Mouse (Mus musculus) MEL (cell line): ENCODE data around the gene Cyp2d22. TPM values are rescaled to one million over a fixed set of nuclear protein-coding genes. Genes with fewer than 3 reads are reported as not detected.

Experiments used
- DNase-seq: peaks from one replicate; pipeline ENCODE4 v3.0.0; 2011; ENCODE audit warnings: low read depth, low spot score
- H3K27ac ChIP-seq: 2 replicates; pipeline ENCODE4 v1.5.1; 2012; ENCODE audit warnings: low read depth, mild to moderate bottlenecking, control low read depth, low read length, moderate library complexity; ENCODE audit not compliant: control insufficient read depth
- H3K27me3 ChIP-seq, 2 experiments: fragments of 150-350 bp in 1 of 2; sonication (generic) in 1 of 2; 2 replicates each; pipeline ENCODE4 v1.6.1; 2012; ENCODE audit warnings: low read length in 2 of 2, mild to moderate bottlenecking in 2 of 2, improper control_type of control experiment in 1 of 2, moderate library complexity in 1 of 2; ENCODE audit not compliant: insufficient read depth in 2 of 2, control insufficient read depth in 1 of 2
- H3K36me3 ChIP-seq, 2 experiments: 2 replicates each; pipeline ENCODE4 v1.6.1; 2012 to 2014; ENCODE audit warnings: low read length in 2 of 2, improper control_type of control experiment in 1 of 2, inconsistent platforms in 1 of 2, mild to moderate bottlenecking in 1 of 2; ENCODE audit not compliant: insufficient read depth in 2 of 2, control insufficient read depth in 1 of 2
- H3K4me1 ChIP-seq, 2 experiments: fragments of 150-350 bp in 1 of 2; sonication (generic) in 1 of 2; 2 replicates each; pipeline ENCODE4 v1.6.1; 2012; ENCODE audit warnings: low read length in 2 of 2, improper control_type of control experiment in 1 of 2, mild to moderate bottlenecking in 1 of 2; ENCODE audit not compliant: insufficient read depth in 2 of 2, control insufficient read depth in 1 of 2
- H3K4me3 ChIP-seq, 2 experiments: fragments of 150-350 bp in 1 of 2; sonication (generic) in 1 of 2; 2 replicates each; pipeline ENCODE4 v1.5.1; 2012; ENCODE audit warnings: low read depth in 2 of 2, low read length in 2 of 2, mild to moderate bottlenecking in 2 of 2, moderate library complexity in 2 of 2, control low read depth in 1 of 2, improper control_type of control experiment in 1 of 2; ENCODE audit not compliant: control insufficient read depth in 1 of 2, insufficient read depth in 1 of 2
- H3K79me2 ChIP-seq: 2 replicates; pipeline ENCODE4 v1.6.1; 2012; ENCODE audit warnings: mild to moderate bottlenecking, low read length, moderate library complexity; ENCODE audit not compliant: control insufficient read depth, poor library complexity, insufficient read depth
- H3K9ac ChIP-seq: 2 replicates; pipeline ENCODE4 v1.6.1; 2012; ENCODE audit warnings: low read depth, mild to moderate bottlenecking, control low read depth, low read length, moderate library complexity; ENCODE audit not compliant: control insufficient read depth, poor library complexity, severe bottlenecking
- H3K9me3 ChIP-seq: fragments of 150-350 bp; sonication (generic); replicated peaks from 2 replicates; pipeline ENCODE4 v1.6.1; 2012; ENCODE audit warnings: mild to moderate bottlenecking, low read length, improper control_type of control experiment, moderate library complexity; ENCODE audit not compliant: insufficient read depth
- BHLHE40 ChIP-seq: IDR thresholded peaks from 2 replicates; pipeline ENCODE4 v1.6.1; 2012; ENCODE audit warnings: low read depth, mild to moderate bottlenecking, inconsistent platforms, low read length, improper control_type of control experiment, borderline replicate concordance
- CHD1 ChIP-seq: IDR thresholded peaks from 2 replicates; pipeline ENCODE4 v1.6.1; 2012; ENCODE audit warnings: low read depth, mild to moderate bottlenecking, inconsistent platforms, low read length, improper control_type of control experiment
- E2F4 ChIP-seq: IDR thresholded peaks from 2 replicates; pipeline ENCODE4 v1.6.1; 2011; ENCODE audit warnings: low read depth, low read length, improper control_type of control experiment, borderline replicate concordance
- ELF1 ChIP-seq: IDR thresholded peaks from 2 replicates; pipeline ENCODE4 v1.6.1; 2014; ENCODE audit warnings: low read depth, mild to moderate bottlenecking, inconsistent platforms, low read length, improper control_type of control experiment, moderate library complexity
- EP300 ChIP-seq, 2 experiments: IDR thresholded peaks; 2 replicates each; pipeline ENCODE4 v1.6.1; 2011; ENCODE audit warnings: improper control_type of control experiment in 2 of 2, low read length in 2 of 2, low read depth in 1 of 2, mild to moderate bottlenecking in 1 of 2
- ETS1 ChIP-seq: IDR thresholded peaks from 2 replicates; pipeline ENCODE4 v1.6.1; 2012; ENCODE audit warnings: low read depth, mild to moderate bottlenecking, inconsistent platforms, low read length, improper control_type of control experiment, moderate library complexity
- GABPA ChIP-seq: IDR thresholded peaks from 2 replicates; pipeline ENCODE4 v1.6.1; 2012; ENCODE audit warnings: low read depth, mild to moderate bottlenecking, inconsistent platforms, low read length, improper control_type of control experiment, moderate library complexity
- HCFC1 ChIP-seq: IDR thresholded peaks from 2 replicates; pipeline ENCODE4 v1.6.1; 2012; ENCODE audit warnings: low read depth, mild to moderate bottlenecking, inconsistent platforms, low read length, improper control_type of control experiment, moderate library complexity
- JUND ChIP-seq: IDR thresholded peaks from 2 replicates; pipeline ENCODE4 v1.6.1; 2011; ENCODE audit warnings: low read depth, mild to moderate bottlenecking, improper control_type of control experiment, low read length
- KAT2A ChIP-seq: conservative IDR thresholded peaks from 2 replicates; pipeline ENCODE4 v1.6.1; 2012; ENCODE audit warnings: low read depth, low read length, improper control_type of control experiment, inconsistent platforms
- MAZ ChIP-seq: IDR thresholded peaks from 2 replicates; pipeline ENCODE4 v1.6.1; 2012; ENCODE audit warnings: low read depth, mild to moderate bottlenecking, inconsistent platforms, low read length, improper control_type of control experiment
- MXI1 ChIP-seq: IDR thresholded peaks from 2 replicates; pipeline ENCODE4 v1.6.1; 2011; ENCODE audit warnings: mild to moderate bottlenecking, low read depth, low read length, improper control_type of control experiment
- MYC ChIP-seq: IDR thresholded peaks from 2 replicates; pipeline ENCODE4 v1.6.1; 2011; ENCODE audit warnings: low read depth, mild to moderate bottlenecking, low read length, improper control_type of control experiment, moderate library complexity
- NRF1 ChIP-seq: IDR thresholded peaks from 2 replicates; pipeline ENCODE4 v1.6.1; 2014; ENCODE audit warnings: low read depth, mild to moderate bottlenecking, inconsistent platforms, low read length, improper control_type of control experiment, moderate library complexity; ENCODE audit not compliant: poor library complexity, insufficient read depth, severe bottlenecking
- POLR2A ChIP-seq, 2 experiments: IDR thresholded peaks; 2 replicates each; pipeline ENCODE4 v1.6.1; 2011 to 2012; ENCODE audit warnings: low read length in 2 of 2, mild to moderate bottlenecking in 2 of 2, control low read depth in 1 of 2, improper control_type of control experiment in 1 of 2, low read depth in 1 of 2, moderate library complexity in 1 of 2; ENCODE audit not compliant: control insufficient read depth in 1 of 2, insufficient read depth in 1 of 2, poor library complexity in 1 of 2
- POLR2AphosphoS5 ChIP-seq: IDR thresholded peaks from 2 replicates; pipeline ENCODE4 v1.6.1; 2012; ENCODE audit warnings: low read depth, borderline replicate concordance, mild to moderate bottlenecking, inconsistent platforms, low read length, moderate library complexity, mixed read lengths
- RCOR1 ChIP-seq: IDR thresholded peaks from 2 replicates; pipeline ENCODE4 v1.6.1; 2012; ENCODE audit warnings: low read depth, mild to moderate bottlenecking, inconsistent platforms, low read length, improper control_type of control experiment
- SIN3A ChIP-seq: IDR thresholded peaks from 2 replicates; pipeline ENCODE4 v1.6.1; 2012; ENCODE audit warnings: low read length, improper control_type of control experiment, inconsistent platforms
- SMC3 ChIP-seq: IDR thresholded peaks from 2 replicates; pipeline ENCODE4 v1.6.1; 2011; ENCODE audit warnings: low read depth, low read length, improper control_type of control experiment
- TAL1 ChIP-seq: IDR thresholded peaks from 2 replicates; pipeline ENCODE4 v1.6.1; 2012; ENCODE audit warnings: mild to moderate bottlenecking, inconsistent platforms, low read length, moderate library complexity, mixed read lengths
- TBP ChIP-seq: IDR thresholded peaks from 2 replicates; pipeline ENCODE4 v1.8.0; 2011; ENCODE audit warnings: low read depth, low read length, improper control_type of control experiment
- TCF12 ChIP-seq: IDR thresholded peaks from 2 replicates; pipeline ENCODE4 v1.6.1; 2014; ENCODE audit warnings: low read depth, mild to moderate bottlenecking, inconsistent platforms, low read length, improper control_type of control experiment, moderate library complexity
- UBTF ChIP-seq: IDR thresholded peaks from 2 replicates; pipeline ENCODE4 v1.6.1; 2012; ENCODE audit warnings: low read depth, mild to moderate bottlenecking, inconsistent platforms, low read length, improper control_type of control experiment, moderate library complexity, borderline replicate concordance; ENCODE audit not compliant: insufficient read depth
- USF1 ChIP-seq: IDR thresholded peaks from 2 replicates; pipeline ENCODE4 v1.6.1; 2014; ENCODE audit warnings: low read depth, mild to moderate bottlenecking, inconsistent platforms, low read length, improper control_type of control experiment, moderate library complexity
- USF2 ChIP-seq, 2 experiments: IDR thresholded peaks; 2 replicates each; pipeline ENCODE4 v1.6.1; 2011 to 2012; ENCODE audit warnings: improper control_type of control experiment in 2 of 2, low read length in 2 of 2, borderline replicate concordance in 1 of 2, inconsistent platforms in 1 of 2, low read depth in 1 of 2, mild to moderate bottlenecking in 1 of 2; ENCODE audit not compliant: insufficient read depth in 1 of 2
- ZC3H11A ChIP-seq: IDR thresholded peaks from 2 replicates; pipeline ENCODE4 v1.6.1; 2012; ENCODE audit warnings: low read depth, mild to moderate bottlenecking, inconsistent platforms, low read length, improper control_type of control experiment
- ZKSCAN1 ChIP-seq: IDR thresholded peaks from 2 replicates; pipeline ENCODE4 v1.6.1; 2012; ENCODE audit warnings: low read depth, mild to moderate bottlenecking, inconsistent platforms, low read length, improper control_type of control experiment, moderate library complexity
- ZMIZ1 ChIP-seq: IDR thresholded peaks from 2 replicates; pipeline ENCODE4 v1.6.1; 2012; ENCODE audit warnings: low read depth, mild to moderate bottlenecking, inconsistent platforms, low read length, improper control_type of control experiment, moderate library complexity
- ZNF384 ChIP-seq: IDR thresholded peaks from 2 replicates; pipeline ENCODE4 v1.6.1; 2012; ENCODE audit warnings: low read depth, mild to moderate bottlenecking, inconsistent platforms, low read length, improper control_type of control experiment
- polyA plus RNA-seq, 2 experiments: library from polyadenylated mRNA; stranded (reverse) in 1 of 2; unstranded in 1 of 2; fragments of >175 nt in 1 of 2; fragments of >200 nt in 1 of 2; gene quantifications; 2 replicates each; pipeline versions ENCODE4 v1.2.1 to v1.2.4; 2012; ENCODE audit warnings: low replicate concordance in 2 of 2, low read depth in 1 of 2; ENCODE audit not compliant: insufficient read length in 2 of 2, insufficient read depth in 1 of 2, missing spikeins in 1 of 2
- total RNA-seq: library from RNA; depleted of rRNA; stranded (reverse); fragments of 300-350 nt; gene quantifications from 2 replicates; pipeline ENCODE4 v1.2.3, GENCODE M21; 2012

Gene Cyp2d22
- total and polyA plus RNA-seq, 3 experiments = 0.10 TPM; not detected in 2

- DNase-seq = peak; percentile 62
- peak overlapping the region; percentile 94 for H3K9ac ChIP-seq
These were observed 40.3 kb downstream of the Cyp2d22 start for GRCm38 (mm10) chr15:82339634-82340254.

GRCm38 (mm10) chr15:82339150-82339549 lies 40.9 kb downstream of the Cyp2d22 start:
- TF ChIP-seq POLR2AphosphoS5 = no peak
- TF ChIP-seq RCOR1 = no peak
- TF ChIP-seq CHD1 = no peak
- TF ChIP-seq HCFC1 = no peak
- TF ChIP-seq EP300 (IDR thresholded peaks at IDR 0.05; ENCODE audit: low read depth in 1 of 2, low read length in 2 of 2) = no peak
- no peak for TF ChIP-seq TCF12
- TF ChIP-seq TAL1 = no peak
- TF ChIP-seq MXI1 = no peak
- TF ChIP-seq BHLHE40 = no peak
- no peak for TF ChIP-seq ELF1
- no peak for TF ChIP-seq UBTF
- TF ChIP-seq JUND = no peak
- Histone ChIP-seq H3K79me2 (peaks cover 29% of the 10 kb centered on the region), H3K4me1 (peaks cover 16 to 37% of the 10 kb centered on the region in 2 experiments), H3K27ac (peak overlapping the region; percentile 98), H3K4me3 (peak overlapping the region; percentile 78 to 79), H3K27me3 (no peaks in the 10 kb centered on the region), H3K36me3 (peaks cover 0 to 32% of the 10 kb centered on the region in 2 experiments; a peak in 2 of 4 replicates), H3K9me3 (no peaks in the 10 kb centered on the region), H3K9ac (peak overlapping the region; percentile 94)
- no peak for DNase-seq

More at GRCm38 (mm10) chr15:82339634-82340254, 40.3 kb downstream of the Cyp2d22 start:
- peak overlapping the region; percentile 98 for H3K27ac ChIP-seq
- TF ChIP-seq ZMIZ1 (no peak), ETS1 (peak; percentile 57; the same call in 1 of the 2 replicates), RCOR1 (no peak), ELF1 (0 out of 2 replicates have a peak, but pooled peaks have one; percentile 32), JUND (no peak), ZKSCAN1 (no peak), EP300 (IDR thresholded peaks at IDR 0.05; ENCODE audit: low read depth in 1 of 2, low read length in 2 of 2) (peak in 1 of 2 experiments; percentile 22; a peak in 1 of 4 replicates), NRF1 (no peak), MYC (no peak), CHD1 (0 out of 2 replicates have a peak, but pooled peaks have one; percentile 21), USF2 (IDR thresholded peaks at IDR 0.05; ENCODE audit: borderline replicate concordance in 1 of 2, insufficient read depth in 1 of 2, low read depth in 1 of 2, low read length in 2 of 2) (no peak), ZC3H11A (no peak), GABPA (no peak), MXI1 (no peak), HCFC1 (0 out of 2 replicates have a peak, but pooled peaks have one; percentile 26), MAZ (no peak), SMC3 (no peak), KAT2A (no peak), ZNF384 (no peak), BHLHE40 (no peak), TCF12 (0 out of 2 replicates have a peak, but pooled peaks have one; percentile 37), TBP (peak; percentile 46; the same call in 1 of the 2 replicates), E2F4 (no peak), USF1 (no peak), SIN3A (peak; percentile 52), POLR2A (IDR thresholded peaks at IDR 0.05; ENCODE audit: control insufficient read depth in 1 of 2, insufficient read depth in 1 of 2, low read depth in 1 of 2, low read length in 2 of 2, poor library complexity in 1 of 2) (no peak; a peak in 1 of 4 replicates), TAL1 (peak; percentile 14; the same call in 1 of the 2 replicates)
- TF ChIP-seq, all 39 proteins: peak for 9
- Histone ChIP-seq H3K4me3 (peak overlapping the region; percentile 78 to 79), H3K9me3 (no peaks in the 10 kb centered on the region), H3K4me1 (peaks cover 16 to 43% of the 10 kb centered on the region in 2 experiments), H3K36me3 (peaks cover 0 to 37% of the 10 kb centered on the region in 2 experiments; a peak in 2 of 4 replicates), H3K27me3 (no peaks in the 10 kb centered on the region), H3K79me2 (peaks cover 31% of the 10 kb centered on the region)
